Mouse (Mus musculus) megakaryocyte-erythroid progenitor cell, adult 5-6 weeks (primary cell): Measurements from ENCODE around the gene Ubash3a. TPM values are rescaled to one million over a fixed set of nuclear protein-coding genes. Genes with fewer than 3 reads are reported as not detected.

Experiments used
- ATAC-seq: replicated peaks from 2 replicates; pipeline ENCODE4 v1.8.0; 2016; ENCODE audit warnings: mild to moderate bottlenecking, inconsistent platforms; ENCODE audit not compliant: severe bottlenecking, poor library complexity, low FRiP score, low TSS enrichment
- total RNA-seq, 2 experiments: library from RNA; stranded (forward) in 1 of 2; stranded (reverse) in 1 of 2; fragments of 200-1000, 215-1000 nt in 1 of 2; fragments of >200 nt in 1 of 2; fragmentation: Nextera tagmentation in 1 of 2; gene quantifications; 2 replicates each; pipeline ENCODE4 v1.2.3; 2014 to 2017

Ubash3a gene
- 42.5 and 53.9 TPM in 2 replicates for total RNA-seq (2014; fragmentation: Nextera tagmentation)
- 34.0 and 45.9 TPM in 2 replicates for total RNA-seq (2017)

- peak; percentile 77 for ATAC-seq
These were observed at the start of gene Ubash3a for GRCm38 (mm10) chr17:31207771-31208334. Ubash3a (plus strand) TSS chr17:31207873.

DNA sequence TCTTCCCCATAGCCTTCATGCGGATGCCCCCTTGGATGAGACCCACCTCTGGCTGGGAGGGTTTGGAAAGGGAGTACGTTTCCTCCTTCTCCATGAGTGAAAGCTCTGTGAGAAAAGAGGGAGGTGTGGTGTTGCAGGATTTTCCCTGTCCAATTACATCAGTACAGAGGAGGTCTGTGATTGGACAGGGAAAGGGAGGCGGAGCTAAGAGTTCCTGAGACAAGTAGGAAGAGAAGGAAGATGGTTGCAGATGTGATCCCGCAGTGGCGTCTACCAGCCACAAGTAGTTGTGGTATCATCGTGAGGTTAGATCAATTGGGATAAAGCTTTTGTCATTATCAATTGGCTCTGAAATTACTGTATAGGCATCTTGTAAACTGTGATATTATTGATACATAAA lies 49.8 kb upstream of the Ubash3a start:
- no peak for ATAC-seq

DNA sequence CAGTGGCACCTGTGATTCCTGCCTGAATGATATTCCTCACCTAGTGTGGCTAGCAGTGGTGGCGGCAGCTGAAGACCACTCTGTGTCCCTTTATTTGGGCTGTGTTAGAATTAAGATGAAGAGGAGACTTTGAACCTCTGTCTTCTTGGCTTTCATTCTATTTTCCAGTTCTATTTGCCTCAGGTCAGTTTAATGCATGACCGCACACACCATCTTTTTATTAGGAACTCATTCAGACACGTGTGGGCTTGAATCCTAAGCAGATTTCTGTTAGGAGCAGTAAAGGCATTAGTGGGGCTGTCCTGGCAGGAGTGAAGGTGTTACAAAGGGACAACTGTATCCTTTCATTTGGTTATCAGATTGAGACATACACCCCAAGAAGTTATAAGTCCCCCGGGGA lies 47.4 kb upstream of the Ubash3a start:
- ATAC-seq = no peak

GRCm38 (mm10) chr17:31162607-31163006 lies 45.1 kb upstream of the Ubash3a start:
- ATAC-seq = no peak

GRCm38 (mm10) chr17:31163821-31164220 lies 43.9 kb upstream of the Ubash3a start:
- ATAC-seq = no peak

DNA sequence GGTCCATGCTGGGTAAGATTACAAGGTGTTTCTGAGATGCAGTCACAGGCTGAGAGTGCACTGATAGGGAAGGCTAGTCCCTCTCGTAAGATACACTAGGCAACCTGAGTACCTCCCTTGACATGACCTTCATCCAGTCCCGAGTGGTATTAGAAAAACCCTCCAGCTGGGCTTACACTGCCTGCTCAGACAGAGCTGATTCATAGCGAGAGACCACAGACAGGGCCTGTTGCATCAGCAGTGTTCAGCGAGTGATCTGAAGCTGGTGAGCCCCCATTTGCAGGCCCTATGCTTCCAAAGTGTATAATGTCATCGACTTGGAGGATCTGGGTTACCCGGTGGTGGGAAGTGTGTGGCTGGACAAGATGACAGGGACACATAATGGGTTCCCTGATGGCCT lies 42.5 kb upstream of the Ubash3a start, which contains the start of gene Tff1:
Tff1 (minus strand) TSS at position 151 of the 400 bp plus-strand sequence.
- no peak for ATAC-seq

GRCm38 (mm10) chr17:31169796-31170195 lies 37.9 kb upstream of the Ubash3a start:
- no peak for ATAC-seq

DNA sequence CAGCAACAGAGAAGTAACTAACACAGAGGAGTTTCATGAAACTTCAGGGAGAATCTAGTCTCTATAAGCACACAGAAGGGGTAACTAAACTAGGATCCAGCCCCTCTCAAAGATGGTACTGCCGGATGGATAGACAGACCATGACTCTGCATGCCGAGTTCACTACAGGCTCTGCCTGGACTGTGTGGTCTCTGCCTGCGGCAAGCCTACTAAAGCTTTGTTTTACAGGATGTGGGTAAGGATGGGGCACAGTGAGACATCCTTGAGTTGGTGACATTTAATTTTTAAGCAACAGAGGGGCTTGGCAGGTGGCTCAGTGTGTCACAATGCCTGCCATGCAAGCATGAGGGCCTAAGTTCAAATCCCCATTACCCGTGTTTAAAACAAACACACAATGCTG lies 31.4 kb upstream of the Ubash3a start:
- no peak for ATAC-seq

DNA sequence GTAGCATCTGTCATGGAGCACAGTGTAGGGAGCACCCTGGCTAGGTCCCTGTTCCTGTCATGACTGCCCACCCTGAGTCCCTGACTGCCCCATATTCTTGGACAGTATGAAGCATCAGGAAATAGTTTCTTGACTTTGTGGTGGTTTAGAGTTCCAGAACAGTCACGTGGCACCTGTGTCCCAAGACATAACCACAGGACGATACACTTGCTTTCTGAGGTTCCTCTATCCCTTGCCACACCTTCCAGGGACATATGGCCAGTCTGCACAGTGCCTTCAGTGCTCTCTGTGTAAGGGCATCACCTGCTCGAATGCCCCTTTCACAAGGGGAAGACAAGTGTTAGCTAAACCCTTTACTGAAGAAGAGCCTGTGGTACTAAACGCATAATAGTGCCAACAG lies 26.2 kb upstream of the Ubash3a start:
- no peak for ATAC-seq

GRCm38 (mm10) chr17:31183180-31183974 lies 24.3 kb upstream of the Ubash3a start:
- ATAC-seq = no peak

DNA sequence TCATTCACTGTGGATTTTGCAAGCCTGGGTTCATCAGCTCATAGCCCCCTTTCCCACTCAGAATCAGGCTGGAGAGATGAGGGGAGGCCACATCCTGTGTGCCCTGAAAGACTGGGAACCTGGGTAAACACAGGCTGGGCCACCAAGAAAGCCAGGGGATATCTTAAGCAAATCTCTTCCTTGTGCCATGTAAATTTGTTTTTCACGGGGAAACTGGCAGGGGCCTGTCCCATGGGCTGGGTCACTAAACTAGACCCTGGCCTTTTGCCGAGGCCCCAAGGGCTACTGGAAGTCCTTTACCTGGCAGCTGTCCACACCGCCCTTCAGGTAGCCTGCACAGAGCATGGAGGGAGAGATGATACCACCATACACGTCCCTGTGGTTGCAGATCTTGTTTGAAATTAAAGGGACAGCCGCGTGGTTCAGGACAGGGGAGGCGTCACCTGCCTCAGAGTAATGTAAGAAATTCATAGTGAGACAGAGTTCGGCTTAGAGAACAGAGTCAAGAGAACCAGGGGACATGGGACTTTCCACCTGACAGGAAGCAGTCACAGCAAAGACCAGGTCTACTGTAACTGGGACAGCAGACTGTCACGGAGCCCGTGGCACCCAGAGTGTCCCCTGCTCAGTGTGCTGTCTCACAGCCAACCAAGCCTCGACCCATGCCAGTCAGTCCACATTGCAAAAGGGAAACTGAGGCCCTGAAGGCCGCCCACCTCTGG lies 23.2 kb upstream of the Ubash3a start:
- ATAC-seq = no peak

GRCm38 (mm10) chr17:31187370-31187769 lies 20.3 kb upstream of the Ubash3a start:
- ATAC-seq = peak; percentile 89

- no peak for ATAC-seq
These were observed 15.8 kb upstream of the Ubash3a start for GRCm38 (mm10) chr17:31191825-31192224.

DNA sequence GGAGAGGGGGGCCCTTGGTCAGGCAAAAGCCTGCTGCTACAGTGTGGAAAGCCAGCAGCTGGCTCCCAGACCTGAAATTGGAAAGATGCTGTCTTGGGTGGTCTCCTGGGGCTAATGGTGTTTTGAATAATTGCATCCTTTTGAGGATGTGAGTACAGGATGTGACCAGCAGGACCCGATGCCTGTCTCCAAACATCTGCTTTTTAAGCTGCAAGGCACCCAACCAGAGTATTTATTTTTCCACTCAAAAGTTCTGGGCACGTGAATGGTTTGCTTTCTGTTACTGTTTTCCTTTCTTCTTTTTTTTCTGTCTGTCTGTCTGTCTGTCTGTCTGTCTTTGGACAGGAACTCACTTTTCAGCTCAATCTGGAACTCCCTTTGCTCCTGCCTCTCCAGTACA lies 15.0 kb upstream of the Ubash3a start:
- ATAC-seq = no peak

GRCm38 (mm10) chr17:31193360-31193759 lies 14.3 kb upstream of the Ubash3a start:
- ATAC-seq = no peak

DNA sequence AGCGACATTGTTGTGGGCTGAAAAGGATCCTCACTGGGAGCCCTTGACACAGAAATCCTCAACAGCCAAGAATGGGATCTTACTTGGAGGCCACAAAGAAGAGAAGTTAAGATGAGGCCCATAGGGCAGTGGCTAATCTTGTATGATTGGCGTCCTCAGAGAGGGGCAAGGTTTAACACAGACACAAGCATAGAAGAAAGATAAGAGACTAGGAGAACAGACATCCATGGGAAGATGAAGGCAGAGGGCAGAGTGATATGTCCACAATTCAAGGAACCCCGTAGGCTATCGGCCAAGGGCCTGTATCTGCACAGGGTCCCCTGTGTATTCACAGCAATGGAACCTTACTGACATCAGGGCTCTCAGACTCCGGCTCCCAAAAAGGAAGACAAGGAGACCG lies 12.5 kb upstream of the Ubash3a start:
- peak; percentile 63 for ATAC-seq

DNA sequence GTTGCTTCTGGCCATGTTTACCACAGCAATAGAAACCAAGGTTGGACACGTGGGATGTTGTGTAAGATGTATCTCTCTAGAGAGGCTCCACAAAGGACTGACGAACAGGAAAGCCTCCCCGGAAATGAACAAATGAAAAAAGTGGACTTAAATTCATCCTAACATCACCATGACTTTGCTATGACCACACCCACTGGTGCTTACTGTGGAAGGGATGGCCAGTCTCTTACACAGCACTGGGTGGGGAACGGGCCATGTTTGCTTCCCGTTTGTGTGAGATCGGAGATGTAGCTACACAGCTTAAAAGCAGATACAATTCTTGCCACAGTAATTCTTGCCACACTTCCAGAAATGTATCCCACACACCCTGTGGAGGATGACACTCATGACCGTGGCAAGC lies 11.4 kb upstream of the Ubash3a start:
- ATAC-seq = no peak

DNA sequence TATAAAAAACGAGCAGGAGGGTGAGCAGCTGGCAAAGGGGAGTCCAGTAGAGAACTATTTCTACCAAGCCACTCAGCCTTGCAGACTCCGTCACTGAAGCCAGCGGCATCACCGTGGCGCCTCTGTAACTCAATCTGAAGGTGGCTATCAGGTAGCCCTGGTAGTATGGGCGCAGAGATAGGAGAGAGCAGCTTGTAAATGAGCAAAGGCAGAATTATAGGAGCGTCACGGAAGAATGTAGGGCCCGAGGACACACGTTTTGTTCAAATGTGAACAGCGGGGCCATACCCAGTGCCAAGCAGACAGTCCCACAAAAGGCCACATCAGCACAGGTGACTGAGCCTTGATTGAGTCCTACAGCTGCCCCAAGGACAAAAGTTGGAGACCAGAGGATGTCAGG lies 8.8 kb upstream of the Ubash3a start, which contains the start of gene Tmprss3:
Tmprss3 (minus strand) TSS at position 101 of the 400 bp plus-strand sequence.
- no peak for ATAC-seq

- ATAC-seq = no peak
These were observed 981 bp downstream of the Ubash3a start for GRCm38 (mm10) chr17:31208654-31209053.

DNA sequence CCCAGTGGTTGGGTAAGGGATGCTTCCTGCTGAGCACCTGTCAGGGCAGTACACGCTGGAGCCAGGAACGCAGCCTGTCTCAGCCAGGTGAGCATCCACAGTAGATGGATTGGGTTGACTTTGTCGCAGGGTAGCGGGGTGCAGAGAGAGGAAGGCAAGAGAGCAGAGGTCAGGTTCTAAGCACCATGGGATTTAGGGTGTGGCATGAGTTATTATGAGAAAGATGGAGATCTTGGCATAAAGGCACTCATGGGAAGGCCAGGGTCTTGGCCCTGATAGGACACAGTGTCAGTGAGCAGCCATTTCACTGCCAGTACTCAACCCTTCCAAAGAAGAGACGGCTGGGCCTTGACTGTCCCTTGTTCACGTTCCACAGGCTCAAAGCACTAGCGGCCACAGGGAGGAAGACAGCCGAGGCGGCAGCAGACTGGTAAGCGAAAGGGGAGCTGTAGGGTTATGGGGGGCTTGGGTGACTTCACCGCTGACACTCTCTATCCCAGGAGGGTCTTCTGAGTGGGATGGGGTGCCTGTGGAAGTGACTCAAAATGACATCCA lies 1.8 kb downstream of the Ubash3a start:
- no peak for ATAC-seq
